Mouse (Mus musculus) spleen, adult 2 months (tissue): ENCODE data around the gene AC124502.3.

Experiments used
- CTCF ChIP-seq: fragments of 200-500 bp; IDR thresholded peaks from 2 replicates; pipeline ENCODE4 v1.5.1; 2011; ENCODE audit warnings: mild to moderate bottlenecking, inconsistent platforms; ENCODE audit not compliant: insufficient read depth, insufficient read length, insufficient replicate concordance; ENCODE audit errors: extremely low read depth
- POLR2A ChIP-seq: fragments of 200-500 bp; IDR thresholded peaks from 2 replicates; pipeline ENCODE4 v1.6.1; 2011; ENCODE audit warnings: low read depth, low read length, inconsistent platforms

- TF ChIP-seq POLR2A (no peak), CTCF (no peak)
Measured at GRCm38 (mm10) chr19:5032686-5033085, 6.0 kb upstream of the AC124502.3 start.
